ENCODE assay signal across 9 mouse cellular contexts in the genomic region with DNA sequence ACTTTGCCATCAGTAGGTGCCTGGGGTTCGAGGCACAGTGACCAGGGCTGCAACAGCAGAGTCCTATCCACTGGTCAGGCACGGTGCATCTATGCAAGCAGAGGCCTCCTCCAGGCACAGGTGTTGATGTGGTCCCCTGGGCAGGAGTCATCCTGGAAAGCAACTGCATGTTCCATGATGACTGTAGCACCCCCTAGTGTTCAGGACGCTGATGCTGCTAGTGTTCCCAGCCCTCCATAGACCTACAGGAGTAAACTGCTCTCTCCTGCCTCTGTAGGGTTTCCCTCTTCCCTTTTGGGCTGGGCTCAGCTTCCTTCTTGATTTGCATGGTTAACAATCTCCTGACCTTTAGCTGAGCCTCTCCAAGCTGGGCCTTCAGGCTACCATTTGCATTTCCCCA.
DNase-seq lines count a peak whose midpoint lies in the region; ATAC-seq and TF ChIP-seq lines count a peak whose summit lies in the region.
"Had no signal": no experiment of that assay in that cellular context is flagged by ENCODE, and none has a peak within 500 bp of the region (broad histone marks: within the 10 kb centered on the region; RNA-seq: fewer than 3 reads in every experiment).

No protein-coding gene starts in this region.

- ATAC-seq in granulocyte monocyte progenitor cell, adult 5-6 weeks (replicated peaks; ENCODE audit: poor library complexity, severe bottlenecking) = peak; percentile 73
- 0 out of 2 replicates have a peak, but pooled peaks have one; percentile 50 for ATAC-seq in stomach, embryonic 15.5 days (ENCODE audit: insufficient read depth, low FRiP score, low read depth)
- ATAC-seq in erythroid progenitor cell, adult 5-6 weeks (replicated peaks; ENCODE audit: low FRiP score, poor library complexity, severe bottlenecking) = no peak

- no peak overlapping the region for H3K4me3 ChIP-seq in E14TG2a.4 (replicated peaks; ENCODE audit: low read length)
- no peak overlapping the region for H3K4me3 ChIP-seq in stomach, embryonic 15.5 days (replicated peaks)
- H3K4me3 ChIP-seq: neural tube, embryonic 12.5 days had no signal

- H3K9me3 ChIP-seq in E14TG2a.4 (ENCODE audit: low read length) = no peaks in the 10 kb centered on the region
- no peaks in the 10 kb centered on the region for H3K9me3 ChIP-seq in stomach, embryonic 15.5 days
- H3K9me3 ChIP-seq: neural tube, embryonic 12.5 days had no signal

- 41% methylated on average over 3 of the region's 3 CpGs for WGBS in stomach, embryonic 15.5 days

- peak; percentile 64 for TF ChIP-seq CTCF in E14TG2a.4 (conservative IDR thresholded peaks at IDR 0.05; ENCODE audit: low read length)

- H3K27ac ChIP-seq in stomach, embryonic 15.5 days = no peak overlapping the region
- H3K27ac ChIP-seq: neural tube, embryonic 12.5 days had no signal

- no peak overlapping the region for H3K9ac ChIP-seq in stomach, embryonic 15.5 days
- H3K9ac ChIP-seq: neural tube, embryonic 12.5 days had no signal

- H3K4me1 ChIP-seq in E14TG2a.4 (replicated peaks; ENCODE audit: low read depth, low read length) = peaks cover 40% of the 10 kb centered on the region
- no peaks in the 10 kb centered on the region for H3K4me1 ChIP-seq in stomach, embryonic 15.5 days
- H3K4me1 ChIP-seq: neural tube, embryonic 12.5 days had no signal

- H3K27me3 ChIP-seq in E14TG2a.4 (ENCODE audit: insufficient read depth, low read length) = no peaks in the 10 kb centered on the region
- no peaks in the 10 kb centered on the region for H3K27me3 ChIP-seq in stomach, embryonic 15.5 days (replicated peaks)
- H3K27me3 ChIP-seq: neural tube, embryonic 12.5 days had no signal

- H3K36me3 ChIP-seq in E14TG2a.4 (ENCODE audit: insufficient read depth, low read length) = peaks cover 61% of the 10 kb centered on the region
- peaks cover 26% of the 10 kb centered on the region for H3K36me3 ChIP-seq in stomach, embryonic 15.5 days
- H3K36me3 ChIP-seq: neural tube, embryonic 12.5 days had no signal

- peak; percentile 36 for DNase-seq in WW6 (ENCODE audit: low read depth, low spot score)
- peak; percentile 27 to 66 for DNase-seq in cerebellum, postnatal 25 days
- peak; percentile 14 to 51 for DNase-seq in layer of hippocampus, adult 8-10 months (ENCODE audit: low spot score in 2 of 2)
- DNase-seq in lung, postnatal 14 days = peak; percentile 66

- no peak overlapping the region for H3K4me2 ChIP-seq in stomach, embryonic 15.5 days
- H3K4me2 ChIP-seq: neural tube, embryonic 12.5 days had no signal
